13 mouse cellular contexts compared by ENCODE assay signal in genomic region chr11:69886907-69887635, GRCm38 (mm10). TPM values are rescaled to one million over a fixed set of nuclear protein-coding genes. Genes with fewer than 3 reads are reported as not detected.
DNase-seq lines count a peak whose midpoint lies in the region; ATAC-seq and TF ChIP-seq lines count a peak whose summit lies in the region.
"Had no signal": no experiment of that assay in that cellular context is flagged by ENCODE, and none has a peak within 500 bp of the region (broad histone marks: within the 10 kb centered on the region; RNA-seq: fewer than 3 reads in every experiment).

No protein-coding gene starts in this region.

- H3K36me3 ChIP-seq in hindbrain, embryonic 10.5 days, result no peaks in the 10 kb centered on the region
- no peaks in the 10 kb centered on the region for H3K36me3 ChIP-seq in hindbrain, embryonic 13.5 days
- peaks cover 23 to 96% of the 10 kb centered on the region in 2 experiments for H3K36me3 ChIP-seq in CH12.LX (replicated peaks in 1 of 2; ENCODE audit: control insufficient read depth in 1 of 2, insufficient read depth in 1 of 2, low read length in 1 of 2)
- H3K36me3 ChIP-seq in liver, embryonic 14.5 days (replicated peaks; ENCODE audit: control insufficient read depth, insufficient read depth, low read depth), result no peaks in the 10 kb centered on the region

- no peak for ATAC-seq in hindbrain, embryonic 13.5 days (ENCODE audit: low FRiP score)
- ATAC-seq in liver, embryonic 14.5 days (ENCODE audit: insufficient read depth), result peak; percentile 87

- 0 out of 2 replicates have a peak overlapping the region, but pooled peaks have one; percentile 12 for H3K27ac ChIP-seq in hindbrain, embryonic 10.5 days
- H3K27ac ChIP-seq in hindbrain, embryonic 13.5 days, result no peak overlapping the region
- no peak overlapping the region for H3K27ac ChIP-seq in CH12.LX (ENCODE audit: insufficient read depth, low read depth)
- no peak overlapping the region for H3K27ac ChIP-seq in bone marrow, adult 2 months (ENCODE audit: control insufficient read depth, insufficient read depth, low read depth, low read length, poor library complexity)
- H3K27ac ChIP-seq in liver, embryonic 14.5 days, result peak overlapping the region; percentile 69

- DNase-seq in hindbrain, embryonic 10.5 days (ENCODE audit: low spot score), result no peak
- DNase-seq in CH12.LX (ENCODE audit: extremely low read depth), result no peak
- peak in 1 of 3 experiments; percentile 59 for DNase-seq in liver, embryonic 14.5 days (ENCODE audit: low read depth in 3 of 3, low spot score in 3 of 3)
- DNase-seq in urinary bladder, adult 18-20 months (ENCODE audit: low spot score in 2 of 2), result no peak
- DNase-seq in urinary bladder, adult 2 months (ENCODE audit: low spot score), result no peak
- no peak for DNase-seq in adrenal gland, postnatal 25 days
- DNase-seq: cerebellum, postnatal 10 days; thymus, postnatal 25 days had no signal

- 75% methylated on average over 8 of the region's 8 CpGs for WGBS in hindbrain, embryonic 10.5 days
- WGBS in hindbrain, embryonic 13.5 days, result 77% methylated on average over 8 of the region's 8 CpGs
- WGBS in bone marrow, adult 2 months, result 64% methylated on average over 8 of the region's 8 CpGs
- 8% methylated on average over 8 of the region's 8 CpGs for WGBS in liver, embryonic 14.5 days (ENCODE audit: insufficient replicate concordance)

- TF ChIP-seq RAD21 in CH12.LX (IDR thresholded peaks at IDR 0.05; ENCODE audit: low read depth, low read length), result peak; percentile 44

- peak in 1 of 2 experiments; percentile 64; a peak in 2 of 4 replicates for TF ChIP-seq CTCF in CH12.LX (conservative IDR thresholded peaks at IDR 0.05 in 1 of 2, IDR thresholded peaks at IDR 0.05 in 1 of 2; ENCODE audit: low read depth in 2 of 2, low read length in 2 of 2)
- peak; percentile 47 for TF ChIP-seq CTCF in bone marrow, adult 2 months (IDR thresholded peaks at IDR 0.05; ENCODE audit: control insufficient read depth, insufficient read depth, low read length)
- TF ChIP-seq CTCF in liver, embryonic 14.5 days (IDR thresholded peaks at IDR 0.05; ENCODE audit: low read depth), result peak; percentile 84

- H3K4me2 ChIP-seq in hindbrain, embryonic 13.5 days, result no peak overlapping the region
- H3K4me2 ChIP-seq in CH12.LX (ENCODE audit: insufficient read depth, low read depth, poor library complexity, severe bottlenecking), result no peak overlapping the region
- peak overlapping the region; percentile 42 for H3K4me2 ChIP-seq in liver, embryonic 14.5 days (ENCODE audit: low read depth)
- H3K4me2 ChIP-seq: midbrain, embryonic 11.5 days had no signal

- H3K9ac ChIP-seq in hindbrain, embryonic 13.5 days, result no peak overlapping the region
- H3K9ac ChIP-seq in CH12.LX (ENCODE audit: insufficient read depth, low read depth), result no peak overlapping the region
- peak overlapping the region; percentile 27; the same call in 1 of the 2 replicates for H3K9ac ChIP-seq in liver, embryonic 14.5 days (replicated peaks)

- H3K27me3 ChIP-seq in hindbrain, embryonic 10.5 days (ENCODE audit: insufficient read depth, poor library complexity, severe bottlenecking), result peaks cover 5% of the 10 kb centered on the region
- H3K27me3 ChIP-seq in hindbrain, embryonic 13.5 days, result peaks cover 16% of the 10 kb centered on the region
- no peaks in the 10 kb centered on the region for H3K27me3 ChIP-seq in CH12.LX (replicated peaks)
- H3K27me3 ChIP-seq in liver, embryonic 14.5 days (ENCODE audit: control insufficient read depth, insufficient read depth, low read length), result no peaks in the 10 kb centered on the region

- H3K9me3 ChIP-seq in hindbrain, embryonic 10.5 days, result no peaks in the 10 kb centered on the region
- H3K9me3 ChIP-seq in hindbrain, embryonic 13.5 days, result no peaks in the 10 kb centered on the region
- H3K9me3 ChIP-seq in CH12.LX (replicated peaks; ENCODE audit: low read length), result peaks cover 10% of the 10 kb centered on the region
- H3K9me3 ChIP-seq in liver, embryonic 14.5 days (ENCODE audit: control insufficient read depth, low read length), result no peaks in the 10 kb centered on the region

- in situ Hi-C loops in CH12.LX (cut with MboI; ENCODE audit: low pct_ligation_motif_present, low pct_unique_long_range_greater_than_20kb, low sequenced_read_pairs), result no loop called here

- TF ChIP-seq POLR2A in CH12.LX (IDR thresholded peaks at IDR 0.05; ENCODE audit: low read depth, low read length), result no peak
- no peak for TF ChIP-seq POLR2A in bone marrow, adult 2 months (IDR thresholded peaks at IDR 0.05; ENCODE audit: borderline replicate concordance, control insufficient read depth, low read depth, low read length)

- dilution Hi-C loops in CH12.LX (cut with MboI; ENCODE audit: extremely low pct_ligation_motif_present, extremely low pct_unique_long_range_greater_than_20kb, low sequenced_read_pairs), result no loop called here

- no peaks in the 10 kb centered on the region for H3K79me2 ChIP-seq in CH12.LX (replicated peaks; ENCODE audit: control insufficient read depth, extremely low read depth, insufficient read depth, poor library complexity, severe bottlenecking)

- H3K4me1 ChIP-seq in hindbrain, embryonic 10.5 days (replicated peaks), result peaks cover 16% of the 10 kb centered on the region; the same call in 1 of the 2 replicates
- H3K4me1 ChIP-seq in hindbrain, embryonic 13.5 days (replicated peaks), result no peaks in the 10 kb centered on the region; the same call in 1 of the 2 replicates
- peaks cover 0 to 4% of the 10 kb centered on the region in 2 experiments; a peak in 2 of 4 replicates for H3K4me1 ChIP-seq in CH12.LX (ENCODE audit: control insufficient read depth in 1 of 2, insufficient read depth in 2 of 2)
- peaks cover 3% of the 10 kb centered on the region; the same call in 1 of the 2 replicates for H3K4me1 ChIP-seq in bone marrow, adult 2 months (ENCODE audit: control insufficient read depth, insufficient read depth, low read length)
- peaks cover 12 to 26% of the 10 kb centered on the region in 2 experiments for H3K4me1 ChIP-seq in liver, embryonic 14.5 days (replicated peaks; ENCODE audit: control insufficient read depth in 2 of 2, insufficient read depth in 2 of 2, low read length in 1 of 2)

- no peak for TF ChIP-seq EP300 in CH12.LX (IDR thresholded peaks at IDR 0.05; ENCODE audit: low read length)
- peak; percentile 73 for TF ChIP-seq EP300 in liver, embryonic 14.5 days (IDR thresholded peaks at IDR 0.05; ENCODE audit: low read depth)

- H3K4me3 ChIP-seq in hindbrain, embryonic 10.5 days, result no peak overlapping the region
- H3K4me3 ChIP-seq in hindbrain, embryonic 13.5 days, result no peak overlapping the region
- H3K4me3 ChIP-seq in CH12.LX (replicated peaks in 1 of 3; ENCODE audit: low read depth in 2 of 3, low read length in 2 of 3, poor library complexity in 1 of 3), result no peak overlapping the region
- no peak overlapping the region for H3K4me3 ChIP-seq in bone marrow, adult 2 months (replicated peaks; ENCODE audit: control insufficient read depth, low read depth, low read length)
- H3K4me3 ChIP-seq in liver, embryonic 14.5 days (ENCODE audit: insufficient read depth in 1 of 2, low read depth in 2 of 2, low read length in 2 of 2), result no peak overlapping the region

RNA-seq across cellular contexts. Expression of gene Kctd11, which starts 5.9 kb away (rescaled TPM):
- polyA plus RNA-seq in hindbrain, embryonic 10.5 days (2016; fragmentation: Nextera tagmentation; extraction: Ambion mirVana), result 5.2 and 6.8 TPM in 2 replicates
- 2.0 and 2.5 TPM in 2 replicates for polyA plus RNA-seq in hindbrain, embryonic 13.5 days (2015; fragmentation: Nextera tagmentation; extraction: Ambion mirVana)
- total RNA-seq in CH12.LX (2012; rRNA removed) (3.3 and 3.9 TPM in 2 replicates), CH12.LX (2014; rRNA removed) (1.3 and 1.8 TPM in 2 replicates)
- polyA plus RNA-seq in CH12.LX (2012; ENCODE audit: insufficient read length, low read depth), result 1.5 and 2.1 TPM in 2 replicates
- 1.8 and 3.6 TPM in 2 replicates for polyA plus RNA-seq in bone marrow, adult 2 months (2011; ENCODE audit: insufficient read depth, insufficient read length, low replicate concordance, missing spikeins)
- 0.93 TPM in 2 replicates for polyA plus RNA-seq in liver, embryonic 14.5 days (2012; rRNA removed)
- 0.53 and 1.00 TPM in 2 replicates for polyA plus RNA-seq in liver, embryonic 14.5 days (2014; fragmentation: Nextera tagmentation; extraction: Ambion mirVana)
- polyA plus RNA-seq in urinary bladder, adult 2 months (2012; rRNA removed), result 11.8 and 13.8 TPM in 2 replicates
- total RNA-seq in adrenal gland, postnatal 25 days (2021), result 4.4 and 4.9 TPM in 2 replicates

RNA-seq across cellular contexts. Expression of gene Acap1, which starts 8.3 kb away (rescaled TPM):
- polyA plus RNA-seq in hindbrain, embryonic 10.5 days (2016; fragmentation: Nextera tagmentation; extraction: Ambion mirVana), result 1.2 and 1.4 TPM in 2 replicates
- 0.17 and 0.52 TPM in 2 replicates for polyA plus RNA-seq in hindbrain, embryonic 13.5 days (2015; fragmentation: Nextera tagmentation; extraction: Ambion mirVana)
- total RNA-seq in CH12.LX (2012; rRNA removed) (38.9 and 39.6 TPM in 2 replicates), CH12.LX (2014; rRNA removed) (58.2 and 66.2 TPM in 2 replicates)
- 66.7 and 70.9 TPM in 2 replicates for polyA plus RNA-seq in CH12.LX (2012; ENCODE audit: insufficient read length, low read depth)
- polyA plus RNA-seq in bone marrow, adult 2 months (2011; ENCODE audit: insufficient read depth, insufficient read length, low replicate concordance, missing spikeins), result 63.5 and 179 TPM in 2 replicates
- 2.7 and 2.8 TPM in 2 replicates for polyA plus RNA-seq in liver, embryonic 14.5 days (2012; rRNA removed)
- polyA plus RNA-seq in liver, embryonic 14.5 days (2014; fragmentation: Nextera tagmentation; extraction: Ambion mirVana), result 2.9 and 3.3 TPM in 2 replicates
- 2.0 and 2.5 TPM in 2 replicates for polyA plus RNA-seq in urinary bladder, adult 2 months (2012; rRNA removed)
- 0.30 TPM in 1 of 2 replicates, not detected in the other for total RNA-seq in adrenal gland, postnatal 25 days (2021)

RNA-seq across cellular contexts. Expression of gene Tmem95, which starts 9.3 kb away (rescaled TPM):
- not detected in 2 replicates for polyA plus RNA-seq in hindbrain, embryonic 10.5 days (2016; fragmentation: Nextera tagmentation; extraction: Ambion mirVana)
- not detected in 2 replicates for polyA plus RNA-seq in hindbrain, embryonic 13.5 days (2015; fragmentation: Nextera tagmentation; extraction: Ambion mirVana)
- total RNA-seq in CH12.LX (2012; rRNA removed) (not detected in 2 replicates), CH12.LX (2014; rRNA removed) (not detected in 2 replicates)
- not detected in 2 replicates for polyA plus RNA-seq in CH12.LX (2012; ENCODE audit: insufficient read length, low read depth)
- not detected in 2 replicates for polyA plus RNA-seq in bone marrow, adult 2 months (2011; ENCODE audit: insufficient read depth, insufficient read length, low replicate concordance, missing spikeins)
- not detected in 2 replicates for polyA plus RNA-seq in liver, embryonic 14.5 days (2012; rRNA removed)
- polyA plus RNA-seq in liver, embryonic 14.5 days (2014; fragmentation: Nextera tagmentation; extraction: Ambion mirVana), result not detected in 2 replicates
- polyA plus RNA-seq in urinary bladder, adult 2 months (2012; rRNA removed), result not detected in 2 replicates
- total RNA-seq in adrenal gland, postnatal 25 days (2021), result not detected in 2 replicates
- total RNA-seq: neutrophil, adult 5-6 weeks had no signal
- polyA plus RNA-seq: heart, embryonic 16.5 days; midbrain, embryonic 11.5 days had no signal

RNA-seq across cellular contexts. Expression of gene 2810408A11Rik, which starts 13.7 kb away (rescaled TPM):
- 11.4 and 15.2 TPM in 2 replicates for polyA plus RNA-seq in hindbrain, embryonic 10.5 days (2016; fragmentation: Nextera tagmentation; extraction: Ambion mirVana)
- 10.3 and 11.7 TPM in 2 replicates for polyA plus RNA-seq in hindbrain, embryonic 13.5 days (2015; fragmentation: Nextera tagmentation; extraction: Ambion mirVana)
- total RNA-seq in CH12.LX (2012; rRNA removed) (0.34 and 0.59 TPM in 2 replicates), CH12.LX (2014; rRNA removed) (0.35 and 0.86 TPM in 2 replicates)
- polyA plus RNA-seq in CH12.LX (2012; ENCODE audit: insufficient read length, low read depth), result 0.33 and 0.41 TPM in 2 replicates
- polyA plus RNA-seq in bone marrow, adult 2 months (2011; ENCODE audit: insufficient read depth, insufficient read length, low replicate concordance, missing spikeins), result 2.7 and 5.6 TPM in 2 replicates
- 0.40 and 0.48 TPM in 2 replicates for polyA plus RNA-seq in liver, embryonic 14.5 days (2012; rRNA removed)
- 0.93 and 1.7 TPM in 2 replicates for polyA plus RNA-seq in liver, embryonic 14.5 days (2014; fragmentation: Nextera tagmentation; extraction: Ambion mirVana)
- polyA plus RNA-seq in urinary bladder, adult 2 months (2012; rRNA removed), result 1.1 and 1.3 TPM in 2 replicates
- 1.2 and 2.6 TPM in 2 replicates for total RNA-seq in adrenal gland, postnatal 25 days (2021)

RNA-seq across cellular contexts. Expression of gene Neurl4, which starts 13.8 kb away (rescaled TPM):
- polyA plus RNA-seq in hindbrain, embryonic 10.5 days (2016; fragmentation: Nextera tagmentation; extraction: Ambion mirVana), result 12.5 and 13.4 TPM in 2 replicates
- 18.8 and 22.6 TPM in 2 replicates for polyA plus RNA-seq in hindbrain, embryonic 13.5 days (2015; fragmentation: Nextera tagmentation; extraction: Ambion mirVana)
- total RNA-seq in CH12.LX (2012; rRNA removed) (51.0 and 56.1 TPM in 2 replicates), CH12.LX (2014; rRNA removed) (21.4 and 22.9 TPM in 2 replicates)
- polyA plus RNA-seq in CH12.LX (2012; ENCODE audit: insufficient read length, low read depth), result 40.1 and 46.2 TPM in 2 replicates
- polyA plus RNA-seq in bone marrow, adult 2 months (2011; ENCODE audit: insufficient read depth, insufficient read length, low replicate concordance, missing spikeins), result 25.7 and 38.2 TPM in 2 replicates
- 13.1 and 20.5 TPM in 2 replicates for polyA plus RNA-seq in liver, embryonic 14.5 days (2012; rRNA removed)
- 2.5 and 3.4 TPM in 2 replicates for polyA plus RNA-seq in liver, embryonic 14.5 days (2014; fragmentation: Nextera tagmentation; extraction: Ambion mirVana)
- polyA plus RNA-seq in urinary bladder, adult 2 months (2012; rRNA removed), result 43.4 and 47.8 TPM in 2 replicates
- 52.4 and 55.5 TPM in 2 replicates for total RNA-seq in adrenal gland, postnatal 25 days (2021)

Comparison
In these comparisons a context has a peak if more than half of its experiments do, and no peak if none do; other contexts are left out.
1. H3K27ac ChIP-seq: peak in hindbrain, embryonic 10.5 days (single experiment) and liver, embryonic 14.5 days (single experiment); none in hindbrain, embryonic 13.5 days (single experiment), CH12.LX (single experiment) and bone marrow, adult 2 months (single experiment).
2. RNA of gene Acap1, which starts 8.3 kb away (polyA plus RNA-seq): 63.5 to 179 TPM in bone marrow, adult 2 months and 66.7 to 70.9 TPM in CH12.LX; 2.7 to 3.3 TPM in liver, embryonic 14.5 days, 2.0 to 2.5 TPM in urinary bladder, adult 2 months, 1.2 to 1.4 TPM in hindbrain, embryonic 10.5 days and 0.17 to 0.52 TPM in hindbrain, embryonic 13.5 days; every median in the first group is over 10 times any median in the second.